In genomic region chr2:28792931-28793610, GRCm38 (mm10) we compare ENCODE assay signal across 2 mouse cellular contexts.
TF ChIP-seq lines count a peak whose summit lies in the region.

No protein-coding gene starts in this region.

TF ChIP-seq in CH12.LX, 34 proteins besides CTCF, POLR2A, EP300 and RAD21 (continued from another document):
- TF ChIP-seq MAZ (IDR thresholded peaks at IDR 0.05; ENCODE audit: low read depth, low read length) (no peak), USF2 (conservative IDR thresholded peaks at IDR 0.05; ENCODE audit: low read depth, low read length) (no peak), ZC3H11A (IDR thresholded peaks at IDR 0.05; ENCODE audit: low read depth, low read length) (no peak), JUN (IDR thresholded peaks at IDR 0.05; ENCODE audit: insufficient read depth, low read depth, low read length) (no peak), MYC (IDR thresholded peaks at IDR 0.05; ENCODE audit: low read depth, low read length) (no peak), KAT2A (IDR thresholded peaks at IDR 0.05; ENCODE audit: insufficient replicate concordance, low read length) (no peak)

TF ChIP-seq in myocyte, 11 proteins besides CTCF, POLR2A, EP300 and RAD21 (continued from another document):
- TF ChIP-seq TCF3 (IDR thresholded peaks at IDR 0.05; ENCODE audit: insufficient read length, low read depth) = no peak
TF ChIP-seq in myocyte: peak in this region for 0.
